Mouse (Mus musculus) CH12.LX (cell line): Measurements from ENCODE around the gene Wrnip1.

Experiments
- CHD1 ChIP-seq: IDR thresholded peaks from 2 replicates; pipeline ENCODE4 v1.6.1; 2012; ENCODE audit warnings: low read depth, low read length, improper control_type of control experiment, inconsistent platforms
- CTCF ChIP-seq, 2 experiments: IDR thresholded peaks in 1 of 2; conservative IDR thresholded peaks in 1 of 2; 2 replicates each; pipeline ENCODE4 v1.5.1; 2011 to 2012; ENCODE audit warnings: low read depth in 2 of 2, low read length in 2 of 2, improper control_type of control experiment in 1 of 2, inconsistent platforms in 1 of 2, mild to moderate bottlenecking in 1 of 2, moderate library complexity in 1 of 2
- EP300 ChIP-seq: IDR thresholded peaks from 2 replicates; pipeline ENCODE4 v1.6.1; 2011; ENCODE audit warnings: low read length, improper control_type of control experiment
- IRF4 ChIP-seq: IDR thresholded peaks from 2 replicates; pipeline ENCODE4 v1.6.1; 2014; ENCODE audit warnings: low read depth, mild to moderate bottlenecking, inconsistent platforms, low read length, improper control_type of control experiment
- MAFK ChIP-seq: IDR thresholded peaks from 2 replicates; pipeline ENCODE4 v1.6.1; 2011; ENCODE audit warnings: low read length, improper control_type of control experiment; ENCODE audit not compliant: insufficient replicate concordance
- MAX ChIP-seq: IDR thresholded peaks from 2 replicates; pipeline ENCODE4 v1.6.1; 2011; ENCODE audit warnings: low read length, improper control_type of control experiment
- NRF1 ChIP-seq: IDR thresholded peaks from 2 replicates; pipeline ENCODE4 v1.6.1; 2014; ENCODE audit warnings: low read depth, mild to moderate bottlenecking, inconsistent platforms, low read length, improper control_type of control experiment, moderate library complexity
- POLR2A ChIP-seq: IDR thresholded peaks from 2 replicates; pipeline ENCODE4 v1.6.1; 2011; ENCODE audit warnings: low read depth, mild to moderate bottlenecking, improper control_type of control experiment, low read length
- RAD21 ChIP-seq: IDR thresholded peaks from 2 replicates; pipeline ENCODE4 v1.6.1; 2011; ENCODE audit warnings: low read depth, mild to moderate bottlenecking, low read length, improper control_type of control experiment, moderate library complexity
- SMC3 ChIP-seq: IDR thresholded peaks from 2 replicates; pipeline ENCODE4 v1.6.1; 2011; ENCODE audit warnings: low read depth, low read length, improper control_type of control experiment

DNA sequence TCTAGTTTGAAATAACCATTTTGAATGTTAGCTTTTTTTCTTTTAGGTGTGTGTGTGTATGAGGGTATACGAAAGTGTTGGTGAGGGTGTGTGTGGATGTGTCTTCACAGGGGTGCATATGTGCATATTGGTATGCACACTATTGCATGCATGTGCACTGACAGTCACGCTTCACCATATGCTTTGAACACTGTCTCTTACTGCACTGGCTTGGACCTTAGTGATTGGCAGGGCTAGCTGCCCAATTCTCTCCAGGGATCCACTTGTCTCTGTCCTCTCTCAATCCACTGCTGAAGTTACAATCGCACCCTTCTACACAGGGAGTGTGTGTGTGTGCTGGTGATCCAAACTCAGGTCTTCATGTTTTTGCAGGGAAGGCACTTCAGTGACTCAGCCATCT is 39.5 kb downstream of the Wrnip1 start:
- no peak for TF ChIP-seq CTCF (conservative IDR thresholded peaks at IDR 0.05 in 1 of 2, IDR thresholded peaks at IDR 0.05 in 1 of 2; ENCODE audit: low read depth in 2 of 2, low read length in 2 of 2)
- no peak for TF ChIP-seq IRF4
- TF ChIP-seq POLR2A, result no peak
- TF ChIP-seq EP300, result no peak
- TF ChIP-seq NRF1, result no peak
- no peak for TF ChIP-seq RAD21
- no peak for TF ChIP-seq MAFK
- no peak for TF ChIP-seq CHD1
- no peak for TF ChIP-seq SMC3
- TF ChIP-seq MAX, result no peak
